Mouse (Mus musculus) granulocyte monocyte progenitor cell, adult 5-6 weeks (primary cell): Measurements from ENCODE around the gene Procr. TPM values are rescaled to one million over a fixed set of nuclear protein-coding genes. Genes with fewer than 3 reads are reported as not detected.

Experiments
- ATAC-seq: replicated peaks from 2 replicates; pipeline ENCODE4 v1.8.0; 2016; ENCODE audit warnings: mild to moderate bottlenecking, moderate TSS enrichment, inconsistent platforms; ENCODE audit not compliant: poor library complexity, severe bottlenecking
- total RNA-seq, 2 experiments: library from RNA; stranded (forward) in 1 of 2; stranded (reverse) in 1 of 2; fragments of 200-712, 200-1000 nt in 1 of 2; fragments of >200 nt in 1 of 2; fragmentation: Nextera tagmentation in 1 of 2; gene quantifications; 2 replicates each; pipeline ENCODE4 v1.2.3; 2014 to 2017

Gene Procr
- total RNA-seq, 2 experiments from 2014 or later: 1.6 to 3.3 TPM

DNA sequence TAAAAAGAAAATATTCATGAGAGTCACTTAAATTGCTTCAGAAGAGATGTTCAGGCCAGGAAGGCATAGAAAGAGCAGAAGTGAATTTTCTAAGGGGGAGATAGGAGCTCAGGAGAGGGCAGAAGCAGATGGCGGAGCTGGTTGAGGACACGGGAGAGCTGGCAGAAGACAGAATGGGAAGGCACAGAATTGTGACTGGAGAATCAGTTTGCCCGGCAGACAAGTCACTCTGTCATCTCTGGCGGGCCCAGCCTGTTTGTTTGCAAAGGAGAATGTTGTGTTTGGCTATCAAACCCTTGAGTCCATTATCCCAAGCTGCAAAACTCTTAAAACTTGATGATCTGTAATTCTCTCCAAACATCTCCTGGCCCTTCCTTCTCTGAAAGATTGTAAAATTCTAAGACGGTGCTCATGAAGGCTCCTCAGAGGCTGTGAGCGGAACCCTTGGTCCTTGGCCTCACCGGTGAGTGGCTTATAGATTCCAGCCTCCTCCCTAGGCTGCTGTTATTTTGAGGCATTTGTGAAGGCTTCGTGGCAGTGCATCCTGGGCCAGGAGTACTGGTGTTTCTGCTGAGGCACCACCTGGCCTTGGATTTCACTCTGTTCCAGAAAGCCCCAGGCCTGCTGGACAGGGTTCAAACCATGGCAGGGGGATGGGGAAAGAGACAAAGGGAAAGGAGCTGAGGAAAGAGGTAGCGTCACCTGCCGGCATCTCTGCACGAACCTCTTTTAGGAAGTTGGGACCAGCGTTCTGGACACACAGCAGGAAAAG is 43.9 kb downstream of the Procr start:
- no peak for ATAC-seq

DNA sequence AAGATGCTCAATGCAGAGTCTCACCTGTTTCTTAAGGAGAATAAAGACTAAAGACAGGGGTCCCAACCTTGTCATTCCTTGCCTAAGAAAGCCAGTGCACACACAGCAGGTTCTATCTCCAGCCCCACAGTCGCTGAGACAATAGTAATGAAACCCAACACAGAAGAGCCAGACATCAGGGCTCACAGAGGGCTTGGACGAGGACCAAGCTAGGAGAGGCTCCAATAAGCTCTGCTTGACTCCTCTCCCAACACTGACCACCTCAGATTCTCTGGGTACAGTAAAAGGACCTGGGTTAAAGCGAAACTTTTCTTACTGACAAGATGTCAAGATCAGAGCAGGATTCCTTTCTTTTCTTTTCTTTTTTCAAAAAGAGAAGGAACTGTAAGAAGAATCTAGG is 47.7 kb downstream of the Procr start:
- ATAC-seq: no peak

DNA sequence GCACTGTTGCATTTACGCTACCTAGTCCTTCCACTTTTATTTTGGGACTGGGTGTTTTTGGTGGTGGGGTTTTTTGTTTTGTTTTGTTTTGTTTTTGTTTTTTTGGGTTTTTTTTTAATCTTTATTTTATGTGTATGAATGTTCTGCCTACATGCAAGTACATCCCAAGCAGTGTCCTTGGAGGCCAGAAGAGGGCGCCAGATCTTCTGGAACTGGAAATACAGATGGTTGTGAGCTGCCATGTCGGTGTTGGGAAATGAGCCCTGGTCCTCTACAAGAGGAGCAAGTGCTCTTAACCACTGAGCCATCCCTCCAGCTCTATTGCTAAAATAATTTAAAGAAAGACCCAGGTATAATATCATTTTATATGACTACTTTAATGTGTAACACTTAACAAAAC is 51.8 kb downstream of the Procr start:
- ATAC-seq: no peak; the same call in 1 of the 2 replicates

GRCm38 (mm10) chr2:155804053-155804452 is 53.1 kb downstream of the Procr start:
- no peak for ATAC-seq

Other genes starting within 250 kb of the Procr start
- gene Acss2, start 233.2 kb upstream of the Procr start, total RNA-seq (2014; fragmentation: Nextera tagmentation): 4.1 and 5.6 TPM in 2 replicates
- gene Acss2, start 233.2 kb upstream of the Procr start, total RNA-seq (2017): 3.6 and 4.4 TPM in 2 replicates
- gene Ggt7, start 232.9 kb upstream of the Procr start, total RNA-seq (2014; fragmentation: Nextera tagmentation): not detected in 2 replicates
- gene Ggt7, start 232.9 kb upstream of the Procr start, total RNA-seq (2017): not detected in 2 replicates
- gene Gss, start 158.3 kb upstream of the Procr start, total RNA-seq (2014; fragmentation: Nextera tagmentation): 17.0 and 18.2 TPM in 2 replicates
- gene Gss, start 158.3 kb upstream of the Procr start, total RNA-seq (2017): 16.7 and 21.6 TPM in 2 replicates
- gene Myh7b, start 139.9 kb upstream of the Procr start, total RNA-seq (2014; fragmentation: Nextera tagmentation): 0.37 TPM in 1 of 2 replicates, not detected in the other
- gene Myh7b, start 139.9 kb upstream of the Procr start, total RNA-seq (2017): not detected in 2 replicates
- 106 and 107 TPM in 2 replicates for gene Trpc4ap, start 58.7 kb upstream of the Procr start, total RNA-seq (2014; fragmentation: Nextera tagmentation)
- gene Trpc4ap, start 58.7 kb upstream of the Procr start, total RNA-seq (2017): 76.1 and 89.2 TPM in 2 replicates
- 74.9 and 81.9 TPM in 2 replicates for gene Edem2, start 21.6 kb upstream of the Procr start, total RNA-seq (2014; fragmentation: Nextera tagmentation)
- gene Edem2, start 21.6 kb upstream of the Procr start, total RNA-seq (2017): 71.6 and 73.7 TPM in 2 replicates
- not detected in 2 replicates for gene Gm17581, start 15.3 kb upstream of the Procr start, total RNA-seq (2014; fragmentation: Nextera tagmentation)
- gene Gm17581, start 15.3 kb upstream of the Procr start, total RNA-seq (2017): not detected in 2 replicates
- gene Mmp24, start 24.2 kb downstream of the Procr start, total RNA-seq (2014; fragmentation: Nextera tagmentation): not detected in 2 replicates
- not detected in 2 replicates for gene Mmp24, start 24.2 kb downstream of the Procr start, total RNA-seq (2017)
- 16.6 and 25.7 TPM in 2 replicates for gene BC029722, start 68.3 kb downstream of the Procr start, total RNA-seq (2014; fragmentation: Nextera tagmentation)
- 10.1 and 11.5 TPM in 2 replicates for gene BC029722, start 68.3 kb downstream of the Procr start, total RNA-seq (2017)
- gene Eif6, start 75.8 kb downstream of the Procr start, total RNA-seq (2014; fragmentation: Nextera tagmentation): 181 and 258 TPM in 2 replicates
- gene Eif6, start 75.8 kb downstream of the Procr start, total RNA-seq (2017): 64.0 and 142 TPM in 2 replicates
- gene Fam83c, start 83.7 kb downstream of the Procr start, total RNA-seq (2014; fragmentation: Nextera tagmentation): not detected in 2 replicates
- gene Fam83c, start 83.7 kb downstream of the Procr start, total RNA-seq (2017): not detected in 2 replicates
- 37.9 and 39.5 TPM in 2 replicates for gene Uqcc1, start 179.2 kb downstream of the Procr start, total RNA-seq (2014; fragmentation: Nextera tagmentation)
- 66.6 and 71.5 TPM in 2 replicates for gene Uqcc1, start 179.2 kb downstream of the Procr start, total RNA-seq (2017)
- gene Gm15557, start 189.6 kb downstream of the Procr start, total RNA-seq (2014; fragmentation: Nextera tagmentation): not detected in 2 replicates
- not detected in 2 replicates for gene Gm15557, start 189.6 kb downstream of the Procr start, total RNA-seq (2017)
- gene Gdf5, start 194.2 kb downstream of the Procr start, total RNA-seq (2014; fragmentation: Nextera tagmentation): not detected in 2 replicates
- not detected in 2 replicates for gene Gdf5, start 194.2 kb downstream of the Procr start, total RNA-seq (2017)
- 33.3 and 44.4 TPM in 2 replicates for gene Cep250, start 205.3 kb downstream of the Procr start, total RNA-seq (2014; fragmentation: Nextera tagmentation)
- 39.0 and 41.6 TPM in 2 replicates for gene Cep250, start 205.3 kb downstream of the Procr start, total RNA-seq (2017)